Mouse (Mus musculus) embryonic facial prominence, embryonic 13.5 days (tissue): ENCODE data around the gene Abhd14b. TPM values are rescaled to one million over a fixed set of nuclear protein-coding genes. Genes with fewer than 3 reads are reported as not detected.

ENCODE experiments used
- ATAC-seq: fragments of 200-750 bp; cut with Nextera tagmentation; 2 replicates; pipeline ENCODE4 v1.8.0; 2017; ENCODE audit warnings: low read depth; ENCODE audit not compliant: insufficient number of reproducible peaks, insufficient read depth, low FRiP score, low TSS enrichment
- H3K27ac ChIP-seq: fragments of 300-500 bp; sonication (generic); 2 replicates; pipeline ENCODE4 v1.5.1; 2015; ENCODE audit warnings: moderate library complexity, mild to moderate bottlenecking, inconsistent platforms
- H3K27me3 ChIP-seq: fragments of 300-500 bp; sonication (generic); 2 replicates; pipeline ENCODE4 v1.6.1; 2015; ENCODE audit warnings: mild to moderate bottlenecking, inconsistent platforms
- H3K36me3 ChIP-seq: fragments of 300-500 bp; sonication (generic); 2 replicates; pipeline ENCODE4 v1.6.1; 2015; ENCODE audit warnings: mild to moderate bottlenecking, inconsistent platforms
- H3K4me1 ChIP-seq: fragments of 300-500 bp; sonication (generic); 2 replicates; pipeline ENCODE4 v1.6.1; 2015; ENCODE audit warnings: inconsistent platforms
- H3K4me2 ChIP-seq: fragments of 300-500 bp; sonication (generic); 2 replicates; pipeline ENCODE4 v1.6.1; 2015; ENCODE audit warnings: moderate library complexity, mild to moderate bottlenecking, inconsistent platforms
- H3K4me3 ChIP-seq: fragments of 300-500 bp; sonication (generic); 2 replicates; pipeline ENCODE4 v1.5.1; 2015; ENCODE audit warnings: mild to moderate bottlenecking, inconsistent platforms
- H3K9ac ChIP-seq: fragments of 300-500 bp; sonication (generic); 2 replicates; pipeline ENCODE4 v1.6.1; 2015; ENCODE audit warnings: mild to moderate bottlenecking, inconsistent platforms
- H3K9me3 ChIP-seq: fragments of 300-500 bp; sonication (generic); 2 replicates; pipeline ENCODE4 v1.6.1; 2016; ENCODE audit warnings: inconsistent platforms
- WGBS: fragments of 180-500 bp; shearing (Covaris S2); methylation state at CpG from one replicate; pipeline ENCODE4 v1.1.7; 2015; ENCODE audit warnings: mixed read lengths; 5-methylcytosine and 5-hydroxymethylcytosine counted together
- polyA plus RNA-seq: library from polyadenylated mRNA; unstranded; fragments of >200 nt; fragmentation: Nextera tagmentation; extraction: Ambion mirVana; gene quantifications from 2 replicates; pipeline ENCODE4 v1.2.1, GENCODE M21; 2015

Gene Abhd14b
- polyA plus RNA-seq, 1 experiment from 2014 or later: 21.4 TPM

- Histone ChIP-seq H3K27me3 (no peaks in the 10 kb centered on the region), H3K4me1 (peaks cover 46% of the 10 kb centered on the region), H3K4me2 (0 out of 2 replicates have a peak overlapping the region, but pooled peaks have one; percentile 44), H3K4me3 (no peak overlapping the region), H3K36me3 (no peaks in the 10 kb centered on the region), H3K9ac (0 out of 2 replicates have a peak overlapping the region, but pooled peaks have one; percentile 51), H3K9me3 (no peaks in the 10 kb centered on the region), H3K27ac (peak overlapping the region; percentile 57)
- ATAC-seq: no peak
- 69% methylated on average over 4 of the region's 4 CpGs for WGBS
Measured at GRCm38 (mm10) chr9:106472321-106472720, 25.1 kb downstream of the Abhd14b start.

GRCm38 (mm10) chr9:106473081-106473752 lies 26.0 kb downstream of the Abhd14b start:
- no peak for ATAC-seq
- no peaks in the 10 kb centered on the region for H3K36me3 ChIP-seq
- no peak overlapping the region for H3K4me3 ChIP-seq
- no peak overlapping the region for H3K4me2 ChIP-seq
- no peak overlapping the region for H3K9ac ChIP-seq
- peaks cover 53% of the 10 kb centered on the region for H3K4me1 ChIP-seq
- H3K9me3 ChIP-seq: no peaks in the 10 kb centered on the region
- H3K27me3 ChIP-seq: no peaks in the 10 kb centered on the region
- no peak overlapping the region for H3K27ac ChIP-seq
- WGBS: 86% methylated on average over 16 of the region's 16 CpGs

GRCm38 (mm10) chr9:106473753-106474105 lies 26.5 kb downstream of the Abhd14b start:
- Histone ChIP-seq H3K9ac (0 out of 2 replicates have a peak overlapping the region, but pooled peaks have one; percentile 61), H3K27ac (no peak overlapping the region), H3K9me3 (no peaks in the 10 kb centered on the region), H3K36me3 (no peaks in the 10 kb centered on the region), H3K4me3 (no peak overlapping the region), H3K4me2 (no peak overlapping the region), H3K4me1 (peaks cover 57% of the 10 kb centered on the region), H3K27me3 (no peaks in the 10 kb centered on the region)
- no peak for ATAC-seq
- WGBS: 70% methylated on average over 5 of the region's 5 CpGs

GRCm38 (mm10) chr9:106474456-106474855 lies 27.2 kb downstream of the Abhd14b start:
- Histone ChIP-seq H3K9me3 (no peaks in the 10 kb centered on the region), H3K4me2 (peak overlapping the region; percentile 33), H3K4me3 (no peak overlapping the region), H3K27me3 (no peaks in the 10 kb centered on the region), H3K9ac (peak overlapping the region; percentile 61), H3K4me1 (peaks cover 58% of the 10 kb centered on the region), H3K27ac (no peak overlapping the region), H3K36me3 (peaks cover 2% of the 10 kb centered on the region; the same call in 1 of the 2 replicates)
- WGBS: 6% methylated on average over 6 of the region's 6 CpGs
- no peak for ATAC-seq

- peak overlapping the region; percentile 61 for H3K9ac ChIP-seq
- H3K36me3 ChIP-seq: peaks cover 6% of the 10 kb centered on the region
- no peak overlapping the region for H3K27ac ChIP-seq
- WGBS: 63% methylated on average over 7 of the region's 7 CpGs
- H3K4me3 ChIP-seq: no peak overlapping the region
- peak overlapping the region; percentile 33 for H3K4me2 ChIP-seq
- ATAC-seq: no peak
- no peaks in the 10 kb centered on the region for H3K27me3 ChIP-seq
- H3K4me1 ChIP-seq: peaks cover 58% of the 10 kb centered on the region
- no peaks in the 10 kb centered on the region for H3K9me3 ChIP-seq
Measured at GRCm38 (mm10) chr9:106475046-106475445, 27.8 kb downstream of the Abhd14b start.

GRCm38 (mm10) chr9:106475663-106476001 lies 28.4 kb downstream of the Abhd14b start, which contains the start of gene Rrp9:
Gene Rrp9, plus strand, starts transcription at chr9:106475963.
- Histone ChIP-seq H3K4me3 (peak within 1 kb of the TSS; percentile 77), H3K27ac (peak within 1 kb of the TSS; percentile 85), H3K27me3 (no peaks in the 10 kb centered on the region), H3K9ac (peak within 1 kb of the TSS; percentile 61), H3K36me3 (peaks cover 12% of the 10 kb centered on the region), H3K4me1 (peaks cover 58% of the 10 kb centered on the region), H3K4me2 (peak within 1 kb of the TSS; percentile 95), H3K9me3 (no peaks in the 10 kb centered on the region)
- WGBS: 86% methylated on average over 10 of the region's 10 CpGs
- no peak for ATAC-seq

GRCm38 (mm10) chr9:106476002-106476923 lies 29.0 kb downstream of the Abhd14b start:
- Histone ChIP-seq H3K9ac (peak overlapping the region; percentile 61), H3K27me3 (no peaks in the 10 kb centered on the region), H3K4me3 (peak overlapping the region; percentile 77), H3K4me1 (peaks cover 58% of the 10 kb centered on the region), H3K27ac (peak overlapping the region; percentile 85), H3K4me2 (peak overlapping the region; percentile 95), H3K36me3 (peaks cover 18% of the 10 kb centered on the region), H3K9me3 (no peaks in the 10 kb centered on the region)
- 21% methylated on average over 16 of the region's 16 CpGs for WGBS
- peak; percentile 23; the same call in 1 of the 2 replicates for ATAC-seq

- peak within 1 kb of the TSS; percentile 85 for H3K27ac ChIP-seq
- peaks cover 24% of the 10 kb centered on the region for H3K36me3 ChIP-seq
- H3K9me3 ChIP-seq: no peaks in the 10 kb centered on the region
- H3K4me3 ChIP-seq: peak within 1 kb of the TSS; percentile 77
- H3K4me1 ChIP-seq: peaks cover 50% of the 10 kb centered on the region
- H3K9ac ChIP-seq: peak within 1 kb of the TSS; percentile 81
- ATAC-seq: peak; percentile 97
- 0% methylated on average over 41 of the region's 41 CpGs for WGBS
- no peaks in the 10 kb centered on the region for H3K27me3 ChIP-seq
- H3K4me2 ChIP-seq: peak within 1 kb of the TSS; percentile 95
Measured at GRCm38 (mm10) chr9:106476924-106477484, 29.7 kb downstream of the Abhd14b start, which contains the start of gene Parp3. Gene Parp3, minus strand, starts transcription at chr9:106476949.

- peaks cover 26% of the 10 kb centered on the region for H3K36me3 ChIP-seq
- WGBS: 4% methylated on average over 16 of the region's 16 CpGs
- no peak overlapping the region for H3K27ac ChIP-seq
- H3K4me3 ChIP-seq: peak overlapping the region; percentile 77
- peak overlapping the region; percentile 81 for H3K9ac ChIP-seq
- H3K27me3 ChIP-seq: no peaks in the 10 kb centered on the region
- peak overlapping the region; percentile 95 for H3K4me2 ChIP-seq
- no peak for ATAC-seq
- peaks cover 46% of the 10 kb centered on the region for H3K4me1 ChIP-seq
- no peaks in the 10 kb centered on the region for H3K9me3 ChIP-seq
Measured at GRCm38 (mm10) chr9:106477649-106478048, 30.4 kb downstream of the Abhd14b start.

- no peak for ATAC-seq
- H3K9me3 ChIP-seq: no peaks in the 10 kb centered on the region
- H3K4me2 ChIP-seq: peak overlapping the region; percentile 95
- peaks cover 31% of the 10 kb centered on the region for H3K36me3 ChIP-seq
- WGBS: 75% methylated on average over 9 of the region's 9 CpGs
- H3K9ac ChIP-seq: peak overlapping the region; percentile 81
- H3K27ac ChIP-seq: no peak overlapping the region
- no peaks in the 10 kb centered on the region for H3K27me3 ChIP-seq
- H3K4me1 ChIP-seq: peaks cover 46% of the 10 kb centered on the region
- peak overlapping the region; percentile 77 for H3K4me3 ChIP-seq
Measured at GRCm38 (mm10) chr9:106478101-106478500, 30.8 kb downstream of the Abhd14b start.

- no peak overlapping the region for H3K4me3 ChIP-seq
- H3K4me2 ChIP-seq: no peak overlapping the region
- WGBS: 86% methylated on average over 7 of the region's 7 CpGs
- peaks cover 55% of the 10 kb centered on the region for H3K36me3 ChIP-seq
- H3K27me3 ChIP-seq: no peaks in the 10 kb centered on the region
- no peak overlapping the region for H3K9ac ChIP-seq
- H3K27ac ChIP-seq: no peak overlapping the region
- peaks cover 23% of the 10 kb centered on the region for H3K4me1 ChIP-seq
- H3K9me3 ChIP-seq: no peaks in the 10 kb centered on the region
- ATAC-seq: no peak
Measured at GRCm38 (mm10) chr9:106480541-106480940, 33.3 kb downstream of the Abhd14b start.
